Mouse (Mus musculus): Measurements from ENCODE around the gene Defb48.

The Defb48 gene

DNA sequence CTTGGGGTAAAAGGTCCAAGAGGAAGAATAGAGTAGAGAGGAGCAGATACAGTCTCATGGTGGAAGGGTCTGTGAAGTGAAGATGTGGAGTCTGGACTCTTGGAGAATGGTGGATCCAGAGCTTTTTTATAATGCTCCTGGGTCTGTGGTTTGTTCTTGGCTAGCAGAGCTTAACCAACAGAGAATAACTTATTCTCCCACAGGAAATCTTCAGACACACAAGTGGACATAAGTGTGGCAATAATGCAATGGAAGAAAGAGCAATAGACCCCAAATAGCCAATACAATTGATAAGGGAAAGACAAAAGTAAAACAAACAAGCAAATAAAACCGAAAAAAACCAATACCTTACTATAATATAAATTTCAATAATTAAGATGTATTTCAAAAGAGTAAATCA, at the start of gene Defb48:
TSS of gene Defb48 (minus strand) at position 101 of the 400 bp plus-strand sequence.
- TF ChIP-seq GATA4 (IDR thresholded peaks at IDR 0.05; ENCODE audit: insufficient replicate concordance, low read length) = no peak

- no peak for TF ChIP-seq GATA4 (IDR thresholded peaks at IDR 0.05; ENCODE audit: insufficient replicate concordance, low read length)
Observed at GRCm38 (mm10) chr14:63020524-63021156, 36.3 kb upstream of the Defb48 start.

DNA sequence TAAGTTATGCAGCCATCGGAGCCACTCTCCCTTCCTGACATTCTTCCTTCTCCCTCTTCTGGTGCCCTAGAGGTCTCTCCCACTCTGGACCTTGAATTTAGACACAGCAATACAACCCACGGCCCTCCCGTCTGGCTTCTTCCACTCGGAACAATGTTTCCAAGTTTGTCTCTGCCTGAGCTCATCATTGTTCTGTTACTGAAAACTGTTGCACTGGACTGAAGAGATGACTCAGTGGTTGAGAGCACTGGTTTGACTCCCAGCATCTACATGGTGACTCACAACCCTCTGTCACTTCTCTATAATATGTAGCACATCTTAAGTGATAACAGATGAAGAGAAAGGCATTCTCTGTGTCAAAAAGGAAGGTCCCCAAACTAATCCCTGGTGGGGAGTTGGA, 30.4 kb upstream of the Defb48 start:
- no peak for TF ChIP-seq GATA4 (IDR thresholded peaks at IDR 0.05; ENCODE audit: insufficient replicate concordance, low read length)

DNA sequence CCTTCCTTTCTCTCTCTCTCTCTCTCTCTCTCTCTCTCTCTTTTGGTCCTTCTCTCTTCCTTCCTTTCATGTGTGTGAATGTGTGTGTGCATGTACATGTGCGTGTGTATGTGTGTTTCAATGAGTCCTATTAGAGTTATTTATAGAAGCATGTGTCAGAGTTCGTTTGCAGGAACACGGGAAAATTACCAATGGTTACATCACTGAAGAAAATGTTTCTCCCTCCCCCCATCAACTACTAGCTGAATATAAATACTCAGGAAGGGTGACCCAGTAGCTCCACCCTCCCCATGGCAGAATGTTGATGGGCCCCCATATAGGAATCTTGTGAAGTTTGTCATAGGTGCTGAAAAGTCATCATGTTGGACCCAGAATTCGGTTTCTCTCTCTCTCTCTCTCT, 28.8 kb upstream of the Defb48 start:
- no peak for TF ChIP-seq GATA4 (IDR thresholded peaks at IDR 0.05; ENCODE audit: insufficient replicate concordance, low read length)

DNA sequence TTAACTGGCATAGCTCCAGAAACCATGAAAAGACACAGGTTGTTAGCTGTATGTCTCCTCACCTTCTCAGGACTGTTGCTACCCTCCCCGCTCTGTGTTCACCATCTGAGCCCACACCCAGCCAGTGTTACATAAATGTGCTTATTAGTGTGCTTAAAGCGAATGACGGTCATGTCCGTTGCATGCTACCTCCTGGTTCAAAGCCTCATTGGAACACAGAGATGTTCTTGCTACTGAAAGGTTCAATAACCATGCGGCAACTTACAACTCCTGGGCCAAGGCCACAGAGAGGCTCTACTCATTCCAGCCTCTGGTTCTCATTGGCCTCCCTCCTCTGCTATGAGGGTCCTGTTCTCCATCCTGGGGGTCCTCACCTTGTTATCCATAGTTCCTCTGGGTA, 27.2 kb upstream of the Defb48 start, which contains the start of gene Defb43:
TSS of gene Defb43 (plus strand) at position 301 of the 400 bp plus-strand sequence.
- TF ChIP-seq GATA4 (IDR thresholded peaks at IDR 0.05; ENCODE audit: insufficient replicate concordance, low read length) = no peak

GRCm38 (mm10) chr14:63002588-63002987, 18.3 kb upstream of the Defb48 start:
- no peak for TF ChIP-seq GATA4 (IDR thresholded peaks at IDR 0.05; ENCODE audit: insufficient replicate concordance, low read length)

DNA sequence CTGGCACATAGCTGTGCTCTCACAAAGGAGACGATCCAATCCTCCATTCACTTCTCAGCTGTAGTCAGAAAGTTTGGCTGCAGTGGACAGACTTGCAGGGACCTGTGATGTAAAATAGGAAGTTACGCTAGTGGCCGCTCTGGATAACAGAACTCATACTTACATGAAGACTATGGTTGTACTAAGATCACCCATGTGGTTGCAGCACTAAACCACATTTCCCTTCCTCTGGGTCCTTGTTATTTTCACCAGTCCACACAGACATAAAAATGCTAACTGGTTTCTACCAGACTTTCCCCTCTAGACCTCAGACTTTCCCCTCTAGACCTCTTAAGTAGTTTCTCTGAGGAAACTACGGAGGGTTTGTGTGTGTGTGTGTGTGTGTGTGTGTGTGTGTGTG, 14.7 kb upstream of the Defb48 start:
- no peak for TF ChIP-seq GATA4 (IDR thresholded peaks at IDR 0.05; ENCODE audit: insufficient replicate concordance, low read length)

- TF ChIP-seq GATA4 (IDR thresholded peaks at IDR 0.05; ENCODE audit: insufficient replicate concordance, low read length) = no peak
Observed at GRCm38 (mm10) chr14:62997777-62998176, 13.5 kb upstream of the Defb48 start, which contains the start of gene Defb47. Defb47 (plus strand) TSS chr14:62998077.

- no peak for TF ChIP-seq GATA4 (IDR thresholded peaks at IDR 0.05; ENCODE audit: insufficient replicate concordance, low read length)
Observed at GRCm38 (mm10) chr14:62991849-62992510, 7.7 kb upstream of the Defb48 start.

- TF ChIP-seq GATA4 (IDR thresholded peaks at IDR 0.05; ENCODE audit: insufficient replicate concordance, low read length) = peak; percentile 71; the same call in 1 of the 2 replicates
Observed at GRCm38 (mm10) chr14:62991271-62991670, 7.0 kb upstream of the Defb48 start.

- TF ChIP-seq GATA4 (IDR thresholded peaks at IDR 0.05; ENCODE audit: insufficient replicate concordance, low read length) = no peak
Observed at GRCm38 (mm10) chr14:62979815-62980214, 4.5 kb downstream of the Defb48 start.

DNA sequence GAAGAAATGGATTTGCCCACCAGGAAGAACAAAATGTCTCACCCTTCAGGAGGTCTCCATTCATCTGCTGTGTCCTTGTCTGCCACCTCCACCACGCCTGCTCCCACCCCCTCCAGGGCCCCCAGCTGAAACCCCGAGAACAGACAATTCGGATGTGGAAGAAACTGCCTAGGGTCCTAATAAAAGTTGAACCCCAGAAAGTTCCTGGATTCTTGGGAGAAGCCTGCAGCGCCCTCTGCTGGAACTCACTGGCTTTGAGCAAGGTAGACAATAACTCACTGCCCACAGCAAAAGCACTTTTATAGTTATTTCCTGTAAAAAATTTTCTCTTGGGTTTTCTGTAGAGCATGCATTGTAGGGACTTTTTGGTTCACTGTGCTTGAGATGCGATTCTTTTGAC, 9.3 kb downstream of the Defb48 start:
- TF ChIP-seq GATA4 (IDR thresholded peaks at IDR 0.05; ENCODE audit: insufficient replicate concordance, low read length) = no peak

GRCm38 (mm10) chr14:62965811-62966520, 18.3 kb downstream of the Defb48 start:
- no peak for TF ChIP-seq GATA4 (IDR thresholded peaks at IDR 0.05; ENCODE audit: insufficient replicate concordance, low read length)

DNA sequence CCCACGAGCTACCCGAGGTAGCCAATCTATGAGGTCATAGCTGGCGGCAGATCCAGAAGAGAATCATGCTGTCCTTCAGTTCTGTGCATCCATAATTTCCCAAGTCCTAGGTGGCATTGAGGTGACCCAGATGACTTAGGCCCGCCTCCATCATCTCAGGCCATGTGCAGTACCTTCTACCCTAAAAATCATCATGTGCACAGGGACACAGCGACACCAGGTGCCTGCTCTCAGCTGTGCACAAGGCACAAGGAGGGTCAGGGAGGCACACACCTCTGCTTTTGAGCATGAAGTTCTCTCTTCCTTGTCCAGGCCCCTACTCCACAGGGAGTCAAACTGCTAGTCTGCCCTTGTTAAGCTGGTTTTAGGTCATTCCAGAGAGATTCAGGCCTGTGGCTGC, 19.0 kb downstream of the Defb48 start:
- no peak for TF ChIP-seq GATA4 (IDR thresholded peaks at IDR 0.05; ENCODE audit: insufficient replicate concordance, low read length)

- no peak for TF ChIP-seq GATA4 (IDR thresholded peaks at IDR 0.05; ENCODE audit: insufficient replicate concordance, low read length)
Observed at GRCm38 (mm10) chr14:62963632-62964031, 20.7 kb downstream of the Defb48 start.

GRCm38 (mm10) chr14:62956091-62956490, 28.2 kb downstream of the Defb48 start:
- TF ChIP-seq GATA4 (IDR thresholded peaks at IDR 0.05; ENCODE audit: insufficient replicate concordance, low read length) = no peak
